18 mouse cellular contexts compared by ENCODE assay signal in genomic region chr16:35570627-35571026, GRCm38 (mm10). TPM values are rescaled to one million over a fixed set of nuclear protein-coding genes. Genes with fewer than 3 reads are reported as not detected.
DNase-seq lines count a peak whose midpoint lies in the region; ATAC-seq and TF ChIP-seq lines count a peak whose summit lies in the region.
"Had no signal": no experiment of that assay in that cellular context is flagged by ENCODE, and none has a peak within 500 bp of the region (broad histone marks: within the 10 kb centered on the region; RNA-seq: fewer than 3 reads in every experiment).

No protein-coding gene starts in this region.

- 0 out of 2 replicates have a peak, but pooled peaks cover 4% of the 10 kb centered on the region for H3K27me3 ChIP-seq in heart, embryonic 12.5 days (replicated peaks)
- H3K27me3 ChIP-seq in heart, adult 2 months (ENCODE audit: control insufficient read depth, insufficient read depth, low read length) = no peaks in the 10 kb centered on the region
- no peaks in the 10 kb centered on the region for H3K27me3 ChIP-seq in hindbrain, postnatal 0 days (ENCODE audit: insufficient read depth, low read length)
- H3K27me3 ChIP-seq: neural tube, embryonic 12.5 days had no signal

- no peak overlapping the region for H3K9ac ChIP-seq in heart, embryonic 12.5 days
- H3K9ac ChIP-seq in heart, adult 2 months (ENCODE audit: low read depth, low read length) = no peak overlapping the region
- H3K9ac ChIP-seq in hindbrain, postnatal 0 days (replicated peaks; ENCODE audit: low read length) = no peak overlapping the region
- H3K9ac ChIP-seq: lung, embryonic 15.5 days; neural tube, embryonic 12.5 days had no signal

- no peak for ATAC-seq in heart, embryonic 12.5 days (ENCODE audit: insufficient number of reproducible peaks, low FRiP score)
- peak; percentile 38; the same call in 1 of the 2 replicates for ATAC-seq in hindbrain, postnatal 0 days

- H3K4me2 ChIP-seq in heart, embryonic 12.5 days = peak overlapping the region; percentile 35
- H3K4me2 ChIP-seq in hindbrain, postnatal 0 days (ENCODE audit: low read depth, low read length) = peak overlapping the region; percentile 39
- H3K4me2 ChIP-seq: lung, embryonic 15.5 days; neural tube, embryonic 12.5 days had no signal

- intact Hi-C loops in heart, adult 2 months (cut with DNase I) = no loop called here

- WGBS in heart, embryonic 12.5 days = 33% methylated on average over 12 of the region's 12 CpGs
- WGBS in heart, adult 2 months = 39% methylated on average over 12 of the region's 12 CpGs
- WGBS in hindbrain, postnatal 0 days = 35% methylated on average over 12 of the region's 12 CpGs

- H3K27ac ChIP-seq in heart, embryonic 12.5 days (ENCODE audit: poor library complexity, severe bottlenecking) = no peak overlapping the region
- H3K27ac ChIP-seq in heart, adult 2 months = no peak overlapping the region
- H3K27ac ChIP-seq in hindbrain, postnatal 0 days = no peak overlapping the region
- H3K27ac ChIP-seq: lung, embryonic 15.5 days; neural tube, embryonic 12.5 days had no signal

- H3K4me3 ChIP-seq in heart, embryonic 12.5 days = no peak overlapping the region
- no peak overlapping the region for H3K4me3 ChIP-seq in heart, adult 2 months
- H3K4me3 ChIP-seq in hindbrain, postnatal 0 days (ENCODE audit: low read length) = no peak overlapping the region
- H3K4me3 ChIP-seq: lung, embryonic 15.5 days; neural tube, embryonic 12.5 days had no signal

- no peak for DNase-seq in heart, adult 2 months
- peak; percentile 12 for DNase-seq in right cerebral cortex, postnatal 25 days
- no peak for DNase-seq in right cerebral cortex, adult 18-20 months
- peak; percentile 55 for DNase-seq in hindbrain, postnatal 0 days (ENCODE audit: low spot score)
- DNase-seq in adrenal gland, postnatal 14 days = no peak
- no peak for DNase-seq in thymus, postnatal 36 days
- DNase-seq in kidney, adult 18-20 months = no peak
- DNase-seq: B cell, adult 2 months; kidney, postnatal 10 days; layer of hippocampus, postnatal 36 days; liver; thymus, postnatal 25 days had no signal

- 0 out of 2 replicates have a peak, but pooled peaks cover 3% of the 10 kb centered on the region for H3K4me1 ChIP-seq in heart, embryonic 12.5 days (replicated peaks)
- H3K4me1 ChIP-seq in heart, adult 2 months (ENCODE audit: control insufficient read depth, insufficient read depth, low read length) = no peaks in the 10 kb centered on the region
- peaks cover 19% of the 10 kb centered on the region for H3K4me1 ChIP-seq in hindbrain, postnatal 0 days (ENCODE audit: insufficient read depth, low read length)

- no peaks in the 10 kb centered on the region for H3K9me3 ChIP-seq in heart, embryonic 12.5 days (replicated peaks)
- no peaks in the 10 kb centered on the region for H3K9me3 ChIP-seq in hindbrain, postnatal 0 days (ENCODE audit: low read length)
- H3K9me3 ChIP-seq: lung, embryonic 15.5 days; neural tube, embryonic 12.5 days had no signal

- no peak for TF ChIP-seq POLR2A in heart, adult 2 months (IDR thresholded peaks at IDR 0.05; ENCODE audit: insufficient read depth, low read depth, low read length)

- no peak for TF ChIP-seq EP300 in heart, adult 2 months (IDR thresholded peaks at IDR 0.05; ENCODE audit: insufficient read depth, low read depth, low read length)

- no peaks in the 10 kb centered on the region for H3K79me2 ChIP-seq in heart, adult 2 months (replicated peaks; ENCODE audit: control insufficient read depth, insufficient read depth, low read length)

- no peak for TF ChIP-seq CTCF in heart, adult 2 months (IDR thresholded peaks at IDR 0.05)
- no peak for TF ChIP-seq CTCF in hindbrain, postnatal 0 days (IDR thresholded peaks at IDR 0.05; ENCODE audit: low read depth)

- no peaks in the 10 kb centered on the region for H3K36me3 ChIP-seq in heart, embryonic 12.5 days
- H3K36me3 ChIP-seq in heart, adult 2 months (ENCODE audit: control insufficient read depth, insufficient read depth, low read length) = no peaks in the 10 kb centered on the region
- no peaks in the 10 kb centered on the region for H3K36me3 ChIP-seq in hindbrain, postnatal 0 days (ENCODE audit: insufficient read depth, low read length)
- H3K36me3 ChIP-seq: lung, embryonic 15.5 days; neural tube, embryonic 12.5 days had no signal

RNA-seq across cellular contexts. Expression of gene Sema5b, which starts 29.7 kb away (rescaled TPM):
- 2.7 and 3.2 TPM in 2 replicates for polyA plus RNA-seq in heart, embryonic 12.5 days (2016; fragmentation: Nextera tagmentation; extraction: Ambion mirVana)
- total RNA-seq in heart, adult 2 months (2021) = 1 to 10 TPM; 1.8 to 3.0 TPM
- polyA plus RNA-seq in heart, adult 2 months (2012; rRNA removed) = 0.23 and 1.5 TPM in 2 replicates
- 37.0 and 47.0 TPM in 2 replicates for total RNA-seq in hindbrain, postnatal 0 days (2014; rRNA removed)
- polyA plus RNA-seq in hindbrain, postnatal 0 days (2015; fragmentation: Nextera tagmentation; extraction: Ambion mirVana) = 12.3 and 14.8 TPM in 2 replicates
- total RNA-seq in adrenal gland, postnatal 14 days (2021) = 3.9 and 4.3 TPM in 2 replicates
- total RNA-seq: granulocyte monocyte progenitor cell, adult 5-6 weeks; megakaryocyte, adult 5-6 weeks; MEL had no signal

Comparison
In these comparisons a context has a peak if more than half of its experiments do, and no peak if none do; other contexts are left out.
1. DNase-seq: peak in right cerebral cortex, postnatal 25 days (single experiment) and hindbrain, postnatal 0 days (single experiment); none in heart, adult 2 months (0 of 2), right cerebral cortex, adult 18-20 months (single experiment), adrenal gland, postnatal 14 days (single experiment), thymus, postnatal 36 days (0 of 2) and kidney, adult 18-20 months (single experiment).